Comparison of ENCODE assay signal across 8 mouse cellular contexts in the genomic region with DNA sequence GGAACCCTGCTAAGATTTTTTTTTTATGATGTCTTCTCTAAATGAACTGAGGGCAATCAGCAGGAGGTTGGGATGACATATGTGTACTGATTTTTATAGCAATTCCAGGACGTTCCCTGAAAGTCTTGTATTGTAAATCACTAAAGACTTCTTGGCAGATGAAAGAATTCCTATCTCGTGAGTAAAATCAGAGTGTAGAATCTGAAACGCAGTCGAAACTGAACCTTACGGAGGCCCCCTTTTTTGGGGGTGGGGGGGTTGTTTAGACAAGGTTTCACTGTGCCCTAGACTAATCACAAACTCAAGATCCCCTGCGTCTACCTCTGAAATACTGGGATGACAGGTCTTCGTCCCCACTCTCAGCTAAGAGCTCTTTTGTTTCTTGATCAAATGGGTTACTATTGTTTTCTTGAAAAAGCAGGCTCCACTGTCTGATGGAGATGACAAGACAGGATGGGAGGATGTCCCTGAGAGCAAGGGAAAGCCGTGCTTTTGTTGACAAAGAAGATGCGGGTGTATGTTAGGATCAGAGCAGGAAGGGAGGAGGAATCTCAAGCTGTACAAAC. TPM values are rescaled to one million over a fixed set of nuclear protein-coding genes. Genes with fewer than 3 reads are reported as not detected.
DNase-seq lines count a peak whose midpoint lies in the region; ATAC-seq lines count a peak whose summit lies in the region.

No protein-coding gene starts in this region.

- H3K27ac ChIP-seq in neural tube, embryonic 11.5 days (ENCODE audit: low read depth, low read length) = peak overlapping the region; percentile 77
- peak overlapping the region; percentile 96 for H3K27ac ChIP-seq in hindbrain, embryonic 16.5 days (ENCODE audit: low read depth, low read length)
- peak overlapping the region; percentile 99 for H3K27ac ChIP-seq in midbrain, embryonic 16.5 days (ENCODE audit: low read length)

- H3K9me3 ChIP-seq in neural tube, embryonic 11.5 days (ENCODE audit: control insufficient read depth, low read length) = no peaks in the 10 kb centered on the region
- H3K9me3 ChIP-seq in hindbrain, embryonic 16.5 days (ENCODE audit: control insufficient read depth, low read length) = no peaks in the 10 kb centered on the region
- no peaks in the 10 kb centered on the region for H3K9me3 ChIP-seq in midbrain, embryonic 16.5 days (replicated peaks; ENCODE audit: control insufficient read depth, low read length, poor library complexity, severe bottlenecking)

- H3K27me3 ChIP-seq in neural tube, embryonic 11.5 days (ENCODE audit: control insufficient read depth, insufficient read depth, low read length) = no peaks in the 10 kb centered on the region
- no peaks in the 10 kb centered on the region for H3K27me3 ChIP-seq in hindbrain, embryonic 16.5 days (replicated peaks; ENCODE audit: control insufficient read depth, insufficient read depth, low read length)
- H3K27me3 ChIP-seq in midbrain, embryonic 16.5 days (ENCODE audit: control insufficient read depth, insufficient read depth, low read depth, low read length) = no peaks in the 10 kb centered on the region

- peaks cover 12% of the 10 kb centered on the region for H3K4me1 ChIP-seq in neural tube, embryonic 11.5 days (ENCODE audit: control insufficient read depth, insufficient read depth, low read length)
- H3K4me1 ChIP-seq in hindbrain, embryonic 16.5 days (ENCODE audit: control insufficient read depth, insufficient read depth, low read depth, low read length) = peaks cover 17% of the 10 kb centered on the region
- H3K4me1 ChIP-seq in midbrain, embryonic 16.5 days (ENCODE audit: control insufficient read depth, insufficient read depth, low read length) = peaks cover 19% of the 10 kb centered on the region

- peak overlapping the region; percentile 74 for H3K4me2 ChIP-seq in neural tube, embryonic 11.5 days (ENCODE audit: low read depth)
- H3K4me2 ChIP-seq in hindbrain, embryonic 16.5 days (ENCODE audit: low read length) = peak overlapping the region; percentile 78
- peak overlapping the region; percentile 77 for H3K4me2 ChIP-seq in midbrain, embryonic 16.5 days (ENCODE audit: low read length)

- no peak for ATAC-seq in neural tube, embryonic 11.5 days (ENCODE audit: insufficient read depth, low FRiP score, low TSS enrichment)
- no peak for ATAC-seq in hindbrain, embryonic 16.5 days
- no peak for ATAC-seq in midbrain, embryonic 16.5 days

- peak overlapping the region; percentile 59 for H3K4me3 ChIP-seq in neural tube, embryonic 11.5 days (ENCODE audit: low read depth, low read length)
- H3K4me3 ChIP-seq in hindbrain, embryonic 16.5 days (ENCODE audit: low read length) = peak overlapping the region; percentile 57
- H3K4me3 ChIP-seq in midbrain, embryonic 16.5 days (ENCODE audit: low read depth, low read length) = peak overlapping the region; percentile 60

- peak overlapping the region; percentile 57 for H3K9ac ChIP-seq in neural tube, embryonic 11.5 days (ENCODE audit: low read length)
- peak overlapping the region; percentile 75 for H3K9ac ChIP-seq in hindbrain, embryonic 16.5 days (ENCODE audit: low read depth, low read length)
- peak overlapping the region; percentile 72 for H3K9ac ChIP-seq in midbrain, embryonic 16.5 days (ENCODE audit: low read depth, low read length)

- H3K36me3 ChIP-seq in neural tube, embryonic 11.5 days (ENCODE audit: control insufficient read depth, insufficient read depth, low read length) = no peaks in the 10 kb centered on the region
- no peaks in the 10 kb centered on the region for H3K36me3 ChIP-seq in hindbrain, embryonic 16.5 days (ENCODE audit: control insufficient read depth, insufficient read depth, low read length)
- H3K36me3 ChIP-seq in midbrain, embryonic 16.5 days (ENCODE audit: control insufficient read depth, insufficient read depth, low read length) = no peaks in the 10 kb centered on the region

- peak; percentile 39 to 76 for DNase-seq in adrenal gland, adult (ENCODE audit: inconsistent age in 2 of 2, low spot score in 1 of 2)
- no peak for DNase-seq in adrenal gland, postnatal 25 days
- DNase-seq in neural tube, embryonic 11.5 days (ENCODE audit: low spot score) = no peak
- DNase-seq in neural tube, embryonic 10.5 days (ENCODE audit: extremely low spot score, low spot score) = no peak
- DNase-seq in layer of hippocampus, postnatal 10 days (ENCODE audit: low spot score in 2 of 2) = no peak
- no peak for DNase-seq in testis, postnatal 10 days (ENCODE audit: low spot score)

- 35% methylated on average over 9 of the region's 9 CpGs for WGBS in neural tube, embryonic 11.5 days
- 21% methylated on average over 9 of the region's 9 CpGs for WGBS in hindbrain, embryonic 16.5 days
- WGBS in midbrain, embryonic 16.5 days = 15% methylated on average over 9 of the region's 9 CpGs

RNA-seq across cellular contexts. Expression of a gene that starts 0.8 kb away (rescaled TPM):
- 16.3 and 24.9 TPM in 2 replicates for total RNA-seq in adrenal gland, postnatal 25 days (2021)
- polyA plus RNA-seq in neural tube, embryonic 11.5 days (2014; fragmentation: Nextera tagmentation; extraction: Ambion mirVana) = 42.5 and 44.0 TPM in 2 replicates
- 41.4 and 44.8 TPM in 2 replicates for polyA plus RNA-seq in hindbrain, embryonic 16.5 days (2015; fragmentation: Nextera tagmentation; extraction: Ambion mirVana)
- 46.7 and 50.6 TPM in 2 replicates for polyA plus RNA-seq in midbrain, embryonic 16.5 days (2015; fragmentation: Nextera tagmentation; extraction: Ambion mirVana)
- total RNA-seq in layer of hippocampus, postnatal 10 days (2021) = 10 to 100 TPM; 31.2 to 31.7 TPM

RNA-seq across cellular contexts. Expression of a gene that starts 18.2 kb away (rescaled TPM):
- total RNA-seq in adrenal gland, postnatal 25 days (2021) = 235 and 424 TPM in 2 replicates
- 694 and 702 TPM in 2 replicates for polyA plus RNA-seq in neural tube, embryonic 11.5 days (2014; fragmentation: Nextera tagmentation; extraction: Ambion mirVana)
- polyA plus RNA-seq in hindbrain, embryonic 16.5 days (2015; fragmentation: Nextera tagmentation; extraction: Ambion mirVana) = 625 and 673 TPM in 2 replicates
- 659 and 720 TPM in 2 replicates for polyA plus RNA-seq in midbrain, embryonic 16.5 days (2015; fragmentation: Nextera tagmentation; extraction: Ambion mirVana)
- 100 to 1,000 TPM; 374 to 409 TPM for total RNA-seq in layer of hippocampus, postnatal 10 days (2021)

RNA-seq across cellular contexts. Expression of a gene that starts 53.9 kb away (rescaled TPM):
- 58.9 and 66.4 TPM in 2 replicates for total RNA-seq in adrenal gland, postnatal 25 days (2021)
- polyA plus RNA-seq in neural tube, embryonic 11.5 days (2014; fragmentation: Nextera tagmentation; extraction: Ambion mirVana) = 186 and 191 TPM in 2 replicates
- 119 and 120 TPM in 2 replicates for polyA plus RNA-seq in hindbrain, embryonic 16.5 days (2015; fragmentation: Nextera tagmentation; extraction: Ambion mirVana)
- polyA plus RNA-seq in midbrain, embryonic 16.5 days (2015; fragmentation: Nextera tagmentation; extraction: Ambion mirVana) = 110 and 117 TPM in 2 replicates
- 10 to 100 TPM; 42.8 to 47.7 TPM for total RNA-seq in layer of hippocampus, postnatal 10 days (2021)

Comparison
In these comparisons a context has a peak if more than half of its experiments do, and no peak if none do; other contexts are left out.
1. DNase-seq: peak in adrenal gland, adult (2 of 2); none in adrenal gland, postnatal 25 days (single experiment), neural tube, embryonic 11.5 days (single experiment), neural tube, embryonic 10.5 days (single experiment), layer of hippocampus, postnatal 10 days (0 of 2) and testis, postnatal 10 days (single experiment).
2. Peak in every context shown above with its lines, with median percentiles within 50 percentile points of each other: H3K27ac ChIP-seq, H3K4me2 ChIP-seq, H3K4me3 ChIP-seq and H3K9ac ChIP-seq.